Mouse (Mus musculus) hindbrain, embryonic 10.5 days (tissue): ENCODE results near the gene Sinhcaf. TPM values are rescaled to one million over a fixed set of nuclear protein-coding genes. Genes with fewer than 3 reads are reported as not detected.

Experiments used
- DNase-seq: peaks from one replicate; pipeline ENCODE4 v3.0.0-alpha.2; 2017; ENCODE audit warnings: low spot score
- H3K27ac ChIP-seq: fragments of 300-500 bp; sonication (generic); 2 replicates; pipeline ENCODE4 v1.5.1; 2016; ENCODE audit warnings: mild to moderate bottlenecking, moderate library complexity
- H3K27me3 ChIP-seq: fragments of 300-500 bp; sonication (generic); 2 replicates; pipeline ENCODE4 v1.6.1; 2016; ENCODE audit warnings: mild to moderate bottlenecking; ENCODE audit not compliant: poor library complexity, insufficient read depth, severe bottlenecking
- H3K36me3 ChIP-seq: fragments of 300-500 bp; sonication (generic); 2 replicates; pipeline ENCODE4 v1.6.1; 2016; ENCODE audit warnings: mild to moderate bottlenecking, moderate library complexity
- H3K4me1 ChIP-seq: fragments of 300-500 bp; sonication (generic); replicated peaks from 2 replicates; pipeline ENCODE4 v1.6.1; 2016; ENCODE audit warnings: mild to moderate bottlenecking
- H3K4me3 ChIP-seq: fragments of 300-500 bp; sonication (generic); 2 replicates; pipeline ENCODE4 v1.5.1; 2016; ENCODE audit warnings: mild to moderate bottlenecking, moderate library complexity
- H3K9me3 ChIP-seq: fragments of 300-500 bp; sonication (generic); 2 replicates; pipeline ENCODE4 v1.6.1; 2016; ENCODE audit warnings: mild to moderate bottlenecking, moderate library complexity
- WGBS: fragments of 180-500 bp; shearing (Covaris S2); methylation state at CpG from one replicate; pipeline ENCODE4 v1.1.7; 2016; 5-methylcytosine and 5-hydroxymethylcytosine counted together
- polyA plus RNA-seq: library from polyadenylated mRNA; unstranded; fragments of >200 nt; fragmentation: Nextera tagmentation; extraction: Ambion mirVana; gene quantifications from 2 replicates; pipeline ENCODE4 v1.2.1, GENCODE M21; 2016

Gene Sinhcaf
- polyA plus RNA-seq, 1 experiment from 2014 or later, result 238 TPM

GRCm38 (mm10) chr6:148895773-148896506 is 50.3 kb downstream of the Sinhcaf start, which contains the start of gene Caprin2:
Caprin2 (minus strand) TSS chr6:148896237.
- H3K36me3 ChIP-seq, result no peaks in the 10 kb centered on the region
- no peaks in the 10 kb centered on the region for H3K27me3 ChIP-seq
- peaks cover 19% of the 10 kb centered on the region for H3K4me1 ChIP-seq
- peak within 1 kb of the TSS; percentile 83 for H3K4me3 ChIP-seq
- H3K27ac ChIP-seq, result peak within 1 kb of the TSS; percentile 93
- under 1% methylated on average over 65 of the region's 65 CpGs for WGBS
- no peaks in the 10 kb centered on the region for H3K9me3 ChIP-seq
- DNase-seq, result peak; percentile 97

GRCm38 (mm10) chr6:148894888-148895772 is 51.1 kb downstream of the Sinhcaf start:
- Histone ChIP-seq H3K36me3 (no peaks in the 10 kb centered on the region), H3K27ac (peak overlapping the region; percentile 93), H3K4me1 (peaks cover 19% of the 10 kb centered on the region), H3K4me3 (peak overlapping the region; percentile 83), H3K9me3 (no peaks in the 10 kb centered on the region), H3K27me3 (no peaks in the 10 kb centered on the region)
- DNase-seq, result no peak
- 21% methylated on average over 18 of the region's 18 CpGs for WGBS

GRCm38 (mm10) chr6:148873911-148874310 is 72.4 kb downstream of the Sinhcaf start:
- WGBS, result 90% methylated on average over 1 of the region's 1 CpGs
- Histone ChIP-seq H3K4me3 (no peak overlapping the region), H3K4me1 (no peaks in the 10 kb centered on the region), H3K27me3 (no peaks in the 10 kb centered on the region), H3K9me3 (no peaks in the 10 kb centered on the region), H3K36me3 (0 out of 2 replicates have a peak, but pooled peaks cover 5% of the 10 kb centered on the region), H3K27ac (no peak overlapping the region)
- no peak for DNase-seq

Other genes with a start within 250 kb of the Sinhcaf start
- 24.0 and 32.8 TPM in 2 replicates for gene Ipo8, start 115.0 kb downstream of the Sinhcaf start, polyA plus RNA-seq
- gene Caprin2, start 50.2 kb downstream of the Sinhcaf start, polyA plus RNA-seq, result 15.9 and 18.5 TPM in 2 replicates
- 10.5 and 11.0 TPM in 2 replicates for gene Dennd5b, start 155.2 kb upstream of the Sinhcaf start, polyA plus RNA-seq
- not detected in 2 replicates for gene Gm10203, start 183.7 kb upstream of the Sinhcaf start, polyA plus RNA-seq
- gene Etfbkmt, start 193.4 kb upstream of the Sinhcaf start, polyA plus RNA-seq, result 8.8 and 10.7 TPM in 2 replicates
- 51.9 and 70.0 TPM in 2 replicates for gene Amn1, start 242.2 kb upstream of the Sinhcaf start, polyA plus RNA-seq